Comparison of ENCODE assay signal across 18 mouse cellular contexts in genomic region chr5:132433377-132434115, GRCm38 (mm10).
"Had no signal": no experiment of that assay in that cellular context is flagged by ENCODE, and none has a peak within 500 bp of the region (broad histone marks: within the 10 kb centered on the region; RNA-seq: fewer than 3 reads in every experiment).

No protein-coding gene starts in this region.

- H3K27me3 ChIP-seq: intestine, embryonic 15.5 days; liver, embryonic 15.5 days; lung, embryonic 15.5 days; midbrain, embryonic 13.5 days had no signal

- H3K27ac ChIP-seq: intestine, embryonic 15.5 days; liver, embryonic 15.5 days; lung, embryonic 15.5 days; midbrain, embryonic 10.5 days; midbrain, embryonic 13.5 days; stomach, postnatal 0 days had no signal

- H3K9ac ChIP-seq: intestine, embryonic 15.5 days; liver, embryonic 15.5 days; lung, embryonic 15.5 days; midbrain, embryonic 13.5 days had no signal

- ATAC-seq: intestine, embryonic 15.5 days; midbrain, embryonic 13.5 days; midbrain, embryonic 16.5 days had no signal

- H3K36me3 ChIP-seq: intestine, embryonic 15.5 days; liver, embryonic 15.5 days; lung, embryonic 15.5 days; midbrain, embryonic 10.5 days; midbrain, embryonic 13.5 days had no signal

- H3K4me3 ChIP-seq: intestine, embryonic 15.5 days; liver, embryonic 15.5 days; lung, embryonic 15.5 days; midbrain, embryonic 10.5 days; midbrain, embryonic 13.5 days had no signal

- H3K4me1 ChIP-seq: liver, embryonic 15.5 days had no signal

- DNase-seq: kidney, adult 18-20 months; kidney, adult 9 months; kidney, postnatal 14 days; kidney, postnatal 4 days; layer of hippocampus, adult 9-11 months; lung, adult 18-20 months; lung, postnatal 10 days; lung, postnatal 36 days; right cerebral cortex, postnatal 4 days; thymus, adult 2 months; thymus, postnatal 25 days had no signal
